Mouse (Mus musculus) yolk sac, embryonic 10.5 days (tissue): Measurements from ENCODE around the gene Tmem119.
A peak's percentile ranks its signal among the peaks of the same experiment; 100 is the strongest.
"Not testable (repeated sequence)": the region's sequence is repeated elsewhere in the genome, so short reads cannot be mapped to it uniquely, and the experiment has no call there.

Experiments
- DNase-seq: peaks from one replicate; pipeline ENCODE4 v3.0.0-alpha.2; 2017; ENCODE audit warnings: low spot score

The Tmem119 gene

GRCm38 (mm10) chr5:113788645-113789044, 11.7 kb downstream of the Tmem119 start:
- DNase-seq = peak; percentile 27

DNA sequence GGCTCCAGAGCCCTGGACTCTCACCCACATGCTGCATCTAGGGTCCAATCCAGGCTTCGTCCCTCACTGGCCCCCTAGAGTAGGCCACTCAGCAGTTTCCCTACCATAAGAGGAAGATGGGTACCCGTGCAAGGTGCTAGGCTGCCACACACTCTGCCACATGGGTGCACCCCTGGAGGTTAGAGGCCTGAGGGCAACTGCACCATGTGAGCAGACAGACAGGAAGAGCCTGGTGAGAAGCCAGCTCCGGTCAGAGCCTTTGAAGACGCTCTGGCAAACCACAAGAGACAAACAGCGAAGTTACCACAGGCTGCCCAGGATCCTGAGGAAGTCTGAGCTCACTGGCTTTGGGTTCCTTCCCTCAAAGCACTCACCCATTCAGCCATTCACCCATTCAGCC, 13.3 kb downstream of the Tmem119 start:
- no peak for DNase-seq

DNA sequence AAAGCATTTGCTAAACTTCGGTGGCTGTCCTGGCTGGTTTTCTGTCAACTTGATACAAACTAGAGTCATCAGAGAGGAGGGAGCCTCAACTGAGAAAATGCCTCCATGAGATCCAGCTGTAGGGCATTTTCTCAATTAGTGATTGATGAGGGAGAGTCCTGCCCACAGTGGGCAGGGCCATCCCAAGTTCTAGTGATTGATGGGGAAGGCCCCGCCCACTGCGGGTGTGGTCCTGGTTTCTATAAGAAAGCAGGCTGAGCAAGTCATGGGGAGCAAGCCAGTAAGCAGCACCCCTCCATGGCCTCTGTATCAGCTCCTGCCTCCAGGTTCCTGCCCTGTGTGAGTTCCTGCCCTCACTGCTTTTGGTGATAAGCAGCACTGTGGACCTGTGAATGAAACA, 16.2 kb downstream of the Tmem119 start:
- DNase-seq = not testable (repeated sequence)

GRCm38 (mm10) chr5:113783581-113784001, 16.7 kb downstream of the Tmem119 start:
- DNase-seq = peak; percentile 80

- DNase-seq = no peak
Measured at GRCm38 (mm10) chr5:113782624-113783023, 17.7 kb downstream of the Tmem119 start.

GRCm38 (mm10) chr5:113781875-113782274, 18.4 kb downstream of the Tmem119 start:
- no peak for DNase-seq

- DNase-seq = no peak
Measured at GRCm38 (mm10) chr5:113781254-113781653, 19.1 kb downstream of the Tmem119 start.

DNA sequence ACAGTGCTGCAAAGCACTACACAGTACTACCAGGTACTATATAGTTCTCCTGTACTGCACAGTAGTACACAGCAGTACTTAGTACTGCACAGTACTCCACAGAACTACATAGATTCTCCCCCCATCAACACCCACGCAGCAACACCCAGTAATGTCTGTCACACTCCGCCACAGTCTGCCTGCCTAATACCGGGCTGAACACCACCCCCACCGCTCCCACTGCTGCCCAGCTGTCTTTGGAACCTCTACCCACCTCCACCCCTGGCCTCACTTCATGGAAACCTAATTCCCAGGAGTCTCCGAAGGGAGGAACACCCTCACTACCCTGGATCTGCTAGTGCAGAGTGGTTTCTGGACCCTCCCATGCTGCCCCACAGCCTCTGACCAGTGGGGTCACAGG, 19.6 kb downstream of the Tmem119 start:
- no peak for DNase-seq

- no peak for DNase-seq
Measured at GRCm38 (mm10) chr5:113780082-113780752, 20.1 kb downstream of the Tmem119 start.

DNA sequence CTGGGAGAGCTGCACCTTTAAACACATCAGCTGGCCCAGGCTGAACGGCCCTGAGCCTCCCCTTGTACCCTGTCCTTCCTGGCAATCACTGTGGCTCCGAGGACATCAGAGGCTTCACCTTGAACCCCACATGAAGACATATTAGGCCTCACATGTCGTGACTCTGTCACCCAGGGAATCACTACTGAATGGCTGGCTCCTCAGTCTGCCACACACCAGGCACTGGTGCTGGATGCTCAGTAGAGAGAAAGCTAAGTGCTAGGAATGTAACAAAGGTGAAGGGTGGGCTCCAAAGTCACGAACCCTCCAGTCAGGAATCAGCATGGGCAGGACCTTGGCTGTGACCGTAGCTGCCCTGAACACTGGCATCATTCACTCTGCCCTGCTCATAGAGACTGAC, 20.7 kb downstream of the Tmem119 start:
- no peak for DNase-seq

GRCm38 (mm10) chr5:113777728-113778127, 22.6 kb downstream of the Tmem119 start:
- DNase-seq = not testable (repeated sequence)

GRCm38 (mm10) chr5:113776896-113777226, 23.5 kb downstream of the Tmem119 start:
- DNase-seq = no peak

DNA sequence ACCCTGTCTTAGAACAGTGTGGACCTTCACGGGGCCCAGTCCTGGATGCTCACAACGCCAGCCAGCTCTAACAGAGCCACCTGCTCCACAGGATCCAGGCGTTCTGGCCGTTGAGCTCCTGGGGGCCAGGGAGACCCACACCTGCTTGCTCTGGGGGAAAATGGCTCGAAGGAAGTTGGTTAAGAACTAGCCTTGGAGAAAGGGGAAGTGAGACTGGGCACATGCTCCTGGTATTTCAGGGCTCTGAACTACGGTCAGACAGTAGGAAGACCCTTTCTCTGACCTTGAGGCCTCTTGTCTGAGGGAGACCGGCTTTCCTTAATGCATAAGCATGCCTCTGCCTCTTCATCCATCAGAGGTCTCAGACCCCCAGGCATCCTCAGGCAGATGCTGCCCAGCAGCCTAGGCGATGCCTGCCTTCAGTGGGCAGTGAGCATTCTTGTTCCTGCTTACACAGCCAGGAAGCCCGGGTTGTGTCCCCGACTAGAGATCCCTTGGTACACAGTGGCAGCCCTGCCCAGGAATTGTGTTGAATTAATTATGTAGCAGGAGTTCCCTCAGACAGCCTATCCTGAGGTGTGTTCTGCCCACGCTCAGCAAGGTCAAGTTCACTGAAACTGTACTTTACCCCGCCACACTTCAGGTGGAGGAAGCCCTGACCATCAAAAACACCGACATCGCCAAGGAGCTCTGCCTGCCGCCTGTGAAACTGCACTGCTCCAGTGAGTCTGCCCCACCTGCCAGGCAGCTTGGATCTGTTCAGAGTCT, 24.0 kb downstream of the Tmem119 start:
- DNase-seq = no peak

DNA sequence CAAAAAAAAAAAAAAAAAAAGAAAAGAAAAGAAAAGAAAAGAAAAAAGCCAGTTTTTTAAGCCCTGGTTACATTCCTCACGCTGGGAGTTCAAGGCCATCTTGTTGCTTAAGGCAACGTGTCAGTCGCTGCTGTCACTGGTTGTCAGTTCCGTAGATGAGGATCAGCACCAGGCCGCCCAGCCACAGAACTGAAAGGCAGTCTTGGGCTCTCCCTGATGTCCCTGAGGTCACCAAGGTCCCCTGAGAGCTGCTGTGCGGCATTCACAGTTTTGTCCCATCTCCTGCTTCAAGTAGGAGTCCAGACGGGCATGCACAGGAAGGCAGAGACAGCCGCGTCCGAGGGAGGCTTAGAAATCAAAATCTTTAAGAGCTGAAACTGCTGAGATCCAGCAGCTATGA, 24.7 kb downstream of the Tmem119 start:
- no peak for DNase-seq

DNA sequence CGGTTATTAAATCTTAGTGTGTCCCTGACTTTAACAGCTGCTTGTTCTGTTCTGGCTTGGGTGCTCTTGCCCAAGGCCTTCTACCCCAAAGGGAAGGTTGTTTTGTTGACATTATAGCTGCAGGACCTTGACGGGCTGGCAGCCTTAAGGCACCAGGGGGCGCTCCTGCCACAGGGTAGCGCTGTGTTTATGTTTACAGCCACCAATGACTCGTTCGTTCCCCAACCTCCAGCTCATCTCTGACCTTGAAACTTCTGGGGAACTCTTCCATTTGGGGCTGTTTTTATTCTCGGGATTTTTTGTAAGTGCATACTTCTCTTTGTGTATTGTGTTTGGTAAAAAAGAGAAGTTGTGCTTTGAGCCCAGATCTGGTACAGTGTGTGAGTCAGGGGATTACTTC, 26.7 kb downstream of the Tmem119 start:
- DNase-seq = peak; percentile 78

DNA sequence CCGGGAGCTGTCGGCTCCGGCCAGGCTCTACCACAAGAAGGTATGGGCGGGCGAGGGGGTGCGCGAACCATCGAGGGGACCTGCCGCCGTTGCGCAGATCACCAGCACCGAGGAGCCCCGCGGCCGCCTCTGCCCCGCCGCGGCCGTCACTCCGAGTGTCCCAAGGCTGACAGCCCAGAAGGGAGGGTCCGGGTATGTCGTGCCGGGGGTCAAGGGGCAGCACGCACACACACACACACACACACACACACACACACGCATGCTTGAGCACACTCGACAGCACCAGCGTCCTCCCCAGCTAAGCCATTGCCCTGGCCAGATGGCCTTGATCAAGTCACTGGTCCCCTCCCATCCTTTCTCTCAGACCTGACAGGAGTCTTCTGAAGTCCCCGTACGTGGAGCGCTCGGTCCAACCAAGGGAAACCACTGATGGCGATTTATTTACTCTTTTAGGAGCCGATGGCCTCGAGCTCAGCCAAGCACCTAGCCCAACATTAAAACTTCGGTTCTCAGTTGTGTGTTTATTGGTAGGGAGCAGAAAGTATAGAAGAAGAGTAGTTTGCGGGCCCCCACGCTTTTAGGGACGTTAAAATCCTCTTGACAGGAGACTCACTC, 27.3 kb downstream of the Tmem119 start:
- peak; percentile 9 for DNase-seq

DNA sequence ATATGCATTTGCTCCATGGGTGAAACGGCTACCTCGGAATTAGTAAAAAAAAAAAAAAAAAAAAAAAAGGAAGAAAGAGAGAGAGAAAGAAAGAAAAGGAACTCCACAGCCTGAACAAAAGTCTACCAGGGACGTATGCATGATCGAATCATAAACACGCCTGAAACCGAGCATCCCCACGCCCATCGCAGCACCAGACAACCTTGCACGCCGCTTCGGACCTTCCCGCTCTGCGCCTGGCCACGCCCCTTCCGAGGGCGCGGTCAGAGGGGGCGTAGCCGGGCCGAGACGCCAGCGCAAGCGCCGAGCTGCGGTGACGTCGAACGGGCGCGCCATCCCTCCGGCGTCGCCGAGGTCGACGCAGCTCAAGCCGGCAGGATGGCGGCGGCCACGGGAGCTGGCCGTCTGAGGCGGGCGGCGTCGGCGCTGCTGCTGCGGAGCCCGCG, 27.8 kb downstream of the Tmem119 start, which contains the start of the genes Sart3 and Iscu:
Sart3 (minus strand) TSS at position 61 of the 446 bp plus-strand sequence.
Iscu (plus strand) TSS at position 299 of the 446 bp plus-strand sequence.
- DNase-seq = peak; percentile 93

- DNase-seq = peak; percentile 93
Measured at GRCm38 (mm10) chr5:113771213-113772162, 28.8 kb downstream of the Tmem119 start.

DNA sequence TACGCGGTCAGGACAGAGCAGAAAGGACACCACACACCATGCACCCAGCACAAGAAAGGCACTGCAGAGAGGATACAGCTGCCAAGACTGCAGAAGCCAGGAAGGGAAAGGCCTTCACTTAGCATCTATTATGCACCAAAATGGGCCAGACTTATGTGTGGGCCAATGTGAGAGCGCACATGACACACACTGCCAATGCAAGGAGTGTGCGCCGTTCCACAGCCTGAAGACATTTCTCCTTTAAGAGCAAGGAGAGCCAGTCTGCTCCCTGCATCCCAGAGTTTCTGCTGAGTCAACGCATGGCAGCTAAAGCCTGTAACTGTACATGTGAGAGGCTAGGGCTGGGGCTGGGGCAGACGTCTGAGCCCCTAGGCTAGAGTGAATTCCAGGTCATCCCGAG, 31.5 kb downstream of the Tmem119 start:
- DNase-seq = no peak

DNA sequence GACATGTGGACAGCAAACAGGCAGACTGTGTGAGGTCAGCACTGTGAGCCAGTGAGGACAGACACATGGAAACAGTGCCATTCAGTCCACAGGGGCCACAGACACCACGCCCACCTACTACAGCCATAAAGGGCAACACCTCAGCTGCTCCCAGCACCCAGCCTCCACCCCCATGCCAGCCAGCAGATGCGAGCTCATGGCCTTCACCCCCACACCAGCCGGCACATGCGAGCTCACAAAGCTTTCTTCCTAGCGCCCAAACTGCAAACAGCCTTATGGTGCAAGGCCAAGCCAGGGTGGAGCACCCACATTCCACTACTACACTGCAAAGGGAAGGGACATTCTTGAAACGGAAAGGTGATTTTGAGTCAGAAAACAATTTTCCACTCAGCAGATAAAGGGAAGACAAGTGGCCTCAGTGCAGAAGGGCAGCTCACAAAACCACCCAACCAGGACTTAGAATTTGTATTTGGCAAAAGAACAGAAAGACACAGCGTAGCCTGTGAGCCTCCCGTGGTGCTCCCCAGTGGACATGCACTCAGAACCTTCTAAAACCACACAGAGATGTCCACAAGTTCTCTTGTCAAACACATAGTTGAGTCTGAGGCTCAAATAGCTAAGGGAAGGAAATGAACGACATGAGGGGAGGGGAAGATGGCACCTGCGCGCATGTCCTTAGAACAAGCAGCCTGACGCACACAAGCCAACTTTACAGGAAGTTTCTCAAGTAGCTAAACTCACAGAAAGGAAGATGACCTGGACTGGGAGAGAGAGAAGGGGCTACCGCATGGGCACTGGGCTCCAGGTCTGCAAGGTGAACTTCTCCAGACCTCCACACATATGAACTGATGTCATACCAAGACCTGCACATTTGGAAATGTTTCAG, 34.4 kb downstream of the Tmem119 start:
- no peak for DNase-seq

- no peak for DNase-seq
Measured at GRCm38 (mm10) chr5:113764426-113764825, 35.9 kb downstream of the Tmem119 start.
